7 mouse cellular contexts compared by ENCODE assay signal in the genomic region with DNA sequence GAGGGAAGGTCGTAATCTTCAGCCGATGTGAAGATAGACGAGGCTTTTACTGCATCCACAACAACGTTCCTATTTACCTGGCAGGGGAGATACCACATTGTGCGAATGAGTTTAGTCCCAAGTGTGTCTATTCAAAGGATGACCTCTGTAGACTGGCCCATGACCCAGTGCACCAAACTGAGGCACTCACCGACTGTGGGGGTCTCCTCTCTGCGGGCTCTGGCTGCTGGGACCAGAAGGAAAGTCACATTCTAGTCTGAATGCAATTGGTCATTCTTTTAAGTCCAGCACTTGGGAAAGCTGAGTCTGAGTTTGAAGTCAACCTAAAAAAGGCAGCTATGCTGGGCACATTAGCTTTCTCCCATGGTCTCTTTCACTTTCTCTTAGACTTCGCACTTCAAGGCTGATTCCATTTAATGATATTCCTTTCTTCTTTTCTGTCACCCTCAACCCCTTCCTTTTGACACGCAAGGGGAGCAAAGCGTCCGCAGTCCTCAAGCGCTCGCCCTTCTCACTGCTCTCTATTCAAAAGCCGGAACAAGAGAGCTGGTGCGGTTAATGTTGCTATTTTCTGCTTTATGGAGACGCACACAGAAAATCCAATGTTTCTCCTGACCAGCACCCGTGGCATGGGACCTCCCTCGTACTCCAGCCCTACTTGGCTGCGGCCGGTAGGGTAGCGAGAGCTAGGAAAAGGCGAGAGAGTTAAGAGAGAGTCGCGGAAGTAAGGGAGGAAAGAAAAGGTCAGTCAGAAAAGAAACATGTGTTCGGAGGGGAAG. TPM values are rescaled to one million over a fixed set of nuclear protein-coding genes. Genes with fewer than 3 reads are reported as not detected.
DNase-seq lines count a peak whose midpoint lies in the region; ATAC-seq and TF ChIP-seq lines count a peak whose summit lies in the region.

No protein-coding gene starts in this region.

- H3K9ac ChIP-seq in embryonic facial prominence, embryonic 12.5 days: no peak overlapping the region
- H3K9ac ChIP-seq in intestine, postnatal 0 days (ENCODE audit: low read depth, low read length): no peak overlapping the region

- peaks cover 16% of the 10 kb centered on the region for H3K4me1 ChIP-seq in thymus, adult 2 months (replicated peaks; ENCODE audit: control insufficient read depth, insufficient read depth, low read length)
- H3K4me1 ChIP-seq in embryonic facial prominence, embryonic 12.5 days: no peaks in the 10 kb centered on the region
- no peaks in the 10 kb centered on the region for H3K4me1 ChIP-seq in intestine, postnatal 0 days (replicated peaks; ENCODE audit: control insufficient read depth, insufficient read depth, low read length)

- TF ChIP-seq CTCF in thymus, adult 2 months (IDR thresholded peaks at IDR 0.05; ENCODE audit: borderline replicate concordance, control insufficient read depth, extremely low read depth, insufficient read depth, low read length, poor library complexity): no peak
- no peak for TF ChIP-seq CTCF in intestine, postnatal 0 days (IDR thresholded peaks at IDR 0.05; ENCODE audit: low read depth)

- no peaks in the 10 kb centered on the region for H3K9me3 ChIP-seq in embryonic facial prominence, embryonic 12.5 days
- no peaks in the 10 kb centered on the region for H3K9me3 ChIP-seq in intestine, postnatal 0 days (ENCODE audit: control insufficient read depth)

- peaks cover 17% of the 10 kb centered on the region for H3K27me3 ChIP-seq in thymus, adult 2 months (ENCODE audit: control insufficient read depth, insufficient read depth, low read length)
- H3K27me3 ChIP-seq in embryonic facial prominence, embryonic 12.5 days: peaks cover 81% of the 10 kb centered on the region
- peaks cover 90% of the 10 kb centered on the region for H3K27me3 ChIP-seq in intestine, postnatal 0 days (replicated peaks; ENCODE audit: control insufficient read depth, insufficient read depth, low read length)

- no peak overlapping the region for H3K27ac ChIP-seq in thymus, adult 2 months (ENCODE audit: control insufficient read depth, insufficient read depth, low read length)
- H3K27ac ChIP-seq in embryonic facial prominence, embryonic 12.5 days: no peak overlapping the region
- no peak overlapping the region for H3K27ac ChIP-seq in intestine, postnatal 0 days (ENCODE audit: low read depth, low read length)

- 2% methylated on average over 25 of the region's 25 CpGs for WGBS in thymus, adult 2 months
- 4% methylated on average over 25 of the region's 25 CpGs for WGBS in embryonic facial prominence, embryonic 12.5 days
- WGBS in intestine, postnatal 0 days: 4% methylated on average over 25 of the region's 25 CpGs

- no peak for TF ChIP-seq POLR2A in thymus, adult 2 months (IDR thresholded peaks at IDR 0.05; ENCODE audit: control insufficient read depth, extremely low read depth, insufficient read depth, low read length, poor library complexity)

- no peak for ATAC-seq in embryonic facial prominence, embryonic 12.5 days (ENCODE audit: insufficient number of reproducible peaks, insufficient read depth, low FRiP score, low TSS enrichment)
- no peak for ATAC-seq in intestine, postnatal 0 days

- peak overlapping the region; percentile 11 for H3K4me3 ChIP-seq in thymus, adult 2 months (ENCODE audit: control insufficient read depth, insufficient read depth, low read length)
- H3K4me3 ChIP-seq in embryonic facial prominence, embryonic 12.5 days: peak overlapping the region; percentile 17; the same call in 1 of the 2 replicates
- peak overlapping the region; percentile 38 for H3K4me3 ChIP-seq in intestine, postnatal 0 days (ENCODE audit: low read depth, low read length)

- no peak for DNase-seq in thymus, adult 2 months
- no peak for DNase-seq in thymus, postnatal 14 days
- DNase-seq in retina, embryonic 14.5 days (ENCODE audit: low spot score): peak; percentile 55
- no peak for DNase-seq in adipocyte (ENCODE audit: low spot score)
- DNase-seq in natural killer cell, adult 2 months (ENCODE audit: low spot score in 2 of 2): no peak

- H3K4me2 ChIP-seq in embryonic facial prominence, embryonic 12.5 days (replicated peaks): peak overlapping the region; percentile 20
- H3K4me2 ChIP-seq in intestine, postnatal 0 days (replicated peaks; ENCODE audit: low read depth): peak overlapping the region; percentile 58

- H3K36me3 ChIP-seq in thymus, adult 2 months (ENCODE audit: control insufficient read depth, insufficient read depth, low read length): no peaks in the 10 kb centered on the region
- H3K36me3 ChIP-seq in embryonic facial prominence, embryonic 12.5 days: no peaks in the 10 kb centered on the region
- H3K36me3 ChIP-seq in intestine, postnatal 0 days (ENCODE audit: control insufficient read depth, insufficient read depth): no peaks in the 10 kb centered on the region

RNA-seq across cellular contexts. Expression of a gene that starts 39.8 kb away (rescaled TPM):
- polyA plus RNA-seq in thymus, adult 2 months (2012; rRNA removed): 3.8 and 6.8 TPM in 2 replicates
- 0.84 and 1.6 TPM in 2 replicates for polyA plus RNA-seq in embryonic facial prominence, embryonic 12.5 days (2016; fragmentation: Nextera tagmentation; extraction: Ambion mirVana)
- polyA plus RNA-seq in intestine, postnatal 0 days (2015; fragmentation: Nextera tagmentation; extraction: Ambion mirVana): 2.7 TPM in 2 replicates
